Mouse (Mus musculus) heart, adult 2 months (tissue): Measurements from ENCODE around the gene Cldnd2. TPM values are rescaled to one million over a fixed set of nuclear protein-coding genes. Genes with fewer than 3 reads are reported as not detected.

ENCODE experiments used
- DNase-seq, 2 experiments: peaks; one replicate each; pipeline ENCODE4 v3.0.0; 2021
- H3K27ac ChIP-seq: fragments of 200-600 bp; 2 replicates; pipeline ENCODE4 v1.8.1; 2022
- H3K27me3 ChIP-seq: fragments of 200-500 bp; 2 replicates; pipeline ENCODE4 v1.6.1; 2012; ENCODE audit warnings: mild to moderate bottlenecking, low read length, inconsistent platforms, mixed read lengths; ENCODE audit not compliant: control insufficient read depth, insufficient read depth
- H3K36me3 ChIP-seq: fragments of 200-500 bp; 2 replicates; pipeline ENCODE4 v1.6.1; 2012; ENCODE audit warnings: low read length, inconsistent platforms; ENCODE audit not compliant: control insufficient read depth, insufficient read depth
- H3K4me1 ChIP-seq: fragments of 200-500 bp; 2 replicates; pipeline ENCODE4 v1.6.1; 2011; ENCODE audit warnings: low read length; ENCODE audit not compliant: control insufficient read depth, insufficient read depth
- H3K4me3 ChIP-seq: fragments of 200-600 bp; 2 replicates; pipeline ENCODE4 v1.8.1; 2022
- H3K79me2 ChIP-seq: fragments of 200-500 bp; replicated peaks from 2 replicates; pipeline ENCODE4 v1.6.1; 2012; ENCODE audit warnings: mild to moderate bottlenecking, inconsistent platforms, low read length, moderate library complexity, mixed read lengths; ENCODE audit not compliant: control insufficient read depth, insufficient read depth
- H3K9ac ChIP-seq: fragments of 200-500 bp; 2 replicates; pipeline ENCODE4 v1.6.1; 2012; ENCODE audit warnings: low read depth, mild to moderate bottlenecking, control low read depth, inconsistent platforms, low read length, mixed read lengths
- CTCF ChIP-seq: fragments of 200-600 bp; IDR thresholded peaks from 2 replicates; pipeline ENCODE4 v1.8.1; 2022; ENCODE audit warnings: antibody characterized with exemption, mild to moderate bottlenecking, moderate library complexity
- EP300 ChIP-seq: fragments of 200-500 bp; IDR thresholded peaks from 2 replicates; pipeline ENCODE4 v1.6.1; 2011; ENCODE audit warnings: low read depth, low read length, control low read depth; ENCODE audit not compliant: insufficient read depth
- POLR2A ChIP-seq: fragments of 200-500 bp; IDR thresholded peaks from 2 replicates; pipeline ENCODE4 v1.6.1; 2011; ENCODE audit warnings: mild to moderate bottlenecking, low read depth, low read length, control low read depth; ENCODE audit not compliant: insufficient read depth
- WGBS: fragments of 180-500 bp; shearing (Covaris S2); methylation state at CpG from one replicate; pipeline ENCODE4 v1.1.7; 2018; 5-methylcytosine and 5-hydroxymethylcytosine counted together
- intact Hi-C: fragments of 180-260 bp; cut with DNase I; formaldehyde crosslinking; loops from one replicate; pipeline ENCODE4 v1.15.1; 2025
- polyA plus RNA-seq: library from polyadenylated mRNA; depleted of rRNA; stranded (reverse); fragments of >200 nt; gene quantifications from 2 replicates; pipeline ENCODE4 v1.2.3, GENCODE M21; 2012
- total RNA-seq, 2 experiments: library from RNA; stranded (reverse); gene quantifications; 2 replicates each; pipeline ENCODE4 v1.2.3; 2021

Cldnd2 gene
- total and polyA plus RNA-seq, 3 experiments: not detected

DNA sequence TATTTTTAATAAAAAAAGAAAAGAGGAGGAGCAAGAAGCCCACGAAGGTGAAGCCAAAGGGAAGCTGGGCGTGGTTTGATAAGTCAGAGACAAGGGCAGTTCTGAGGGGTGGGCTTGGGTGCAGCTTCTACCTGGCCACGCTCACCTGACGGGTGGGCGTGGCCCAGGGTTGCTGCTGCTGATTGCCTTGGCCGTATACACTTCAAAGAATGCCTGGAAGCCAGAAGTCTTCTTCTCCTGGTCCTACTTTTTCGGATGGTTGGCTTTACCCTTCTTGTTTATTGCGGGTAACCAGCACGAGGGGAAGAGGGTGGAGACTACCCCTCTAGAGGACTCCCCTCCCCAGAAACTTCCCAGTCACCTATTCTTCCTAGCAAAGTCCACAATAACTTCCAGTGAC is 2.1 kb downstream of the Cldnd2 start:
- TF ChIP-seq EP300 (no peak), CTCF (no peak), POLR2A (no peak)
- no peak for DNase-seq
- intact Hi-C loops: loop anchor here (5.0 kb wide), 2 partner anchors 130 to 230 kb away; partner anchors contain the start of genes Ctu1 and Zfp715
- H3K36me3 ChIP-seq: no peaks in the 10 kb centered on the region
- no peaks in the 10 kb centered on the region for H3K27me3 ChIP-seq
- 30% methylated on average over 9 of the region's 9 CpGs for WGBS
- peak overlapping the region; percentile 98 for H3K27ac ChIP-seq
- peak overlapping the region; percentile 70 for H3K9ac ChIP-seq
- H3K79me2 ChIP-seq: no peaks in the 10 kb centered on the region
- peaks cover under 1% of the 10 kb centered on the region; the same call in 1 of the 2 replicates for H3K4me1 ChIP-seq
- peak overlapping the region; percentile 55 for H3K4me3 ChIP-seq

DNA sequence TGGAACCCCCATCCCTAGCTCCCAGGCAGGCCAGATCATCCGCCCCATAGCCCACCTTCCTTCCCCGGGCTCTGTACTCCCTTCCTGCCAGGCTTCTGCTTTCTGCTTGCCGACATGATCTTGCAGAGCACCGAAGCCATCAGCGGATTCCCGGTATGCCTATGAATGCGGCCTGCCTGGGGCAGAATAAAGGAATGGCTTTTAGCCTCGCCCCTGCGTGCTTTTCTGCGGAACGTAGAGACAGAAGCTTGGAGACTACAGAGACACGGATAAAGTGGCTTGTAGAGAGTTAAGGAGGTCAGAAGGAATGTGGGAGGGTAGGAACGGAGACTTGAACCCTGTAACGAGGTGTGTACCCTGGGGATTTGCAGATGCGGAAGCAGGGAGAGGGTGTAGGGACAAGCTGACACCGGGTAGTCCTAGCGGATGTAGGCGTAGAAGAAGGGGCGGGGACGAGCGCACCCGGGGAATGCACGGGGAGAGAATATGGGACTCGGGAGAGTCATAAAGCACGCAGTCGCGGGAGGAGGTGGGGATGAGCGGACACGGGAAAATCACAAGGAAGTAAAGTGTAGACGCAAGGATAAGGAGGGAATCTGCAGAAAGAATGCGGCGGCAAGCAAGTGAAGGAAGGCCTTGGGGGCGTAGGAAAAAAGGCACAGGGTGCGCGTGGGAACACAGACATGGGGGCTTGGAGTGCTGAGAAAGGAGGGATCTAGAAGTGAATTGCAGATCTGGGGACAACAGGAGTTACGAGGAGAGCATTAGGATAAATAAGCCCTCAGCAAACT is 2.7 kb downstream of the Cldnd2 start:
- intact Hi-C loops: loop anchor here (5.0 kb wide), 2 partner anchors 131 to 229 kb away; partner anchors contain the start of genes Ctu1 and Zfp715
- WGBS: under 1% methylated on average over 36 of the region's 36 CpGs

GRCm38 (mm10) chr7:43443917-43444293 is 3.3 kb downstream of the Cldnd2 start, which contains the start of the genes Etfb and Gm45233:
Gene Etfb, plus strand, starts transcription at chr7:43444083.
Gene Gm45233, plus strand, starts transcription at chr7:43444128.
- intact Hi-C loops: loop anchor here (5.0 kb wide), 2 partner anchors 132 to 228 kb away; partner anchors contain the start of genes Ctu1 and Zfp715
- H3K4me1 ChIP-seq: peaks cover 4% of the 10 kb centered on the region; the same call in 1 of the 2 replicates
- H3K36me3 ChIP-seq: no peaks in the 10 kb centered on the region
- H3K27ac ChIP-seq: peak within 1 kb of the TSS; percentile 98
- H3K9ac ChIP-seq: peak within 1 kb of the TSS; percentile 80
- peak within 1 kb of the TSS; percentile 55 for H3K4me3 ChIP-seq
- H3K27me3 ChIP-seq: no peaks in the 10 kb centered on the region
- H3K79me2 ChIP-seq: no peaks in the 10 kb centered on the region; the same call in 1 of the 2 replicates
- TF ChIP-seq EP300 (0 out of 2 replicates have a peak, but pooled peaks have one; percentile 66), CTCF (no peak), POLR2A (peak; percentile 98)
- WGBS: under 1% methylated on average over 27 of the region's 27 CpGs
- DNase-seq: peak; percentile 92 to 98

More for the DNA sequence above, 2.7 kb downstream of the Cldnd2 start:
- Histone ChIP-seq H3K9ac (peak overlapping the region; percentile 70), H3K4me1 (peaks cover 2% of the 10 kb centered on the region; the same call in 1 of the 2 replicates), H3K4me3 (peak overlapping the region; percentile 55), H3K27me3 (no peaks in the 10 kb centered on the region), H3K79me2 (no peaks in the 10 kb centered on the region), H3K27ac (peak overlapping the region; percentile 98), H3K36me3 (no peaks in the 10 kb centered on the region)
- DNase-seq: peak; percentile 85 to 90
- TF ChIP-seq CTCF: no peak
- peak; percentile 70; the same call in 1 of the 2 replicates for TF ChIP-seq EP300
- TF ChIP-seq POLR2A: peak; percentile 37

- Histone ChIP-seq H3K4me3 (no peak overlapping the region), H3K36me3 (no peaks in the 10 kb centered on the region), H3K4me1 (peaks cover 5% of the 10 kb centered on the region; the same call in 1 of the 2 replicates), H3K27me3 (no peaks in the 10 kb centered on the region), H3K79me2 (no peaks in the 10 kb centered on the region; the same call in 1 of the 2 replicates), H3K9ac (no peak overlapping the region), H3K27ac (peak overlapping the region; percentile 31)
- TF ChIP-seq CTCF: no peak
- TF ChIP-seq POLR2A: no peak
- TF ChIP-seq EP300: no peak
- intact Hi-C loops: loop anchor here (5.0 kb wide), 1 partner anchor 134 kb away; no protein-coding TSS in a partner anchor
- DNase-seq: peak in 1 of 2 experiments; percentile 16
- 54% methylated on average over 4 of the region's 4 CpGs for WGBS
Measured at GRCm38 (mm10) chr7:43447801-43448200, 7.2 kb downstream of the Cldnd2 start.

- peak in 1 of 2 experiments; percentile 37 for DNase-seq
- peak overlapping the region; percentile 60 for H3K27ac ChIP-seq
- intact Hi-C loops: loop anchor here (5.0 kb wide), 1 partner anchor 134 kb away; no protein-coding TSS in a partner anchor
- H3K9ac ChIP-seq: no peak overlapping the region
- WGBS: 50% methylated on average over 3 of the region's 3 CpGs
- H3K4me1 ChIP-seq: peaks cover 5% of the 10 kb centered on the region; the same call in 1 of the 2 replicates
- H3K79me2 ChIP-seq: no peaks in the 10 kb centered on the region; the same call in 1 of the 2 replicates
- H3K36me3 ChIP-seq: no peaks in the 10 kb centered on the region
- no peaks in the 10 kb centered on the region for H3K27me3 ChIP-seq
- H3K4me3 ChIP-seq: no peak overlapping the region
- TF ChIP-seq CTCF (no peak), POLR2A (0 out of 2 replicates have a peak, but pooled peaks have one; percentile 17), EP300 (0 out of 2 replicates have a peak, but pooled peaks have one; percentile 26)
Measured at GRCm38 (mm10) chr7:43448246-43448645, 7.7 kb downstream of the Cldnd2 start.
